Mouse (Mus musculus) embryonic facial prominence, embryonic 15.5 days (tissue): ENCODE measurements at regions not wholly inside any gene's neighbourhood (a gene's known extent, or its start where the extent isn't known, plus 50 kb on each side); places are given as distances from the start of the nearest gene placed in this dataset.

Experiments
- ATAC-seq: fragments of 200-750 bp; cut with Nextera tagmentation; 2 replicates; pipeline ENCODE4 v1.8.0; 2017; ENCODE audit warnings: low read depth, moderate TSS enrichment; ENCODE audit not compliant: insufficient number of reproducible peaks, low FRiP score, low TSS enrichment
- H3K27ac ChIP-seq: fragments of 300-500 bp; sonication (generic); replicated peaks from 2 replicates; pipeline ENCODE4 v1.5.1; 2015; ENCODE audit warnings: mild to moderate bottlenecking, inconsistent platforms
- H3K27me3 ChIP-seq: fragments of 300-500 bp; sonication (generic); 2 replicates; pipeline ENCODE4 v1.6.1; 2015; ENCODE audit warnings: inconsistent platforms
- H3K36me3 ChIP-seq: fragments of 300-500 bp; sonication (generic); 2 replicates; pipeline ENCODE4 v1.6.1; 2015; ENCODE audit warnings: mild to moderate bottlenecking, inconsistent platforms
- H3K4me1 ChIP-seq: fragments of 300-500 bp; sonication (generic); 2 replicates; pipeline ENCODE4 v1.6.1; 2015; ENCODE audit warnings: inconsistent platforms
- H3K4me2 ChIP-seq: fragments of 300-500 bp; sonication (generic); replicated peaks from 2 replicates; pipeline ENCODE4 v1.6.1; 2015; ENCODE audit warnings: mild to moderate bottlenecking, inconsistent platforms
- H3K4me3 ChIP-seq: fragments of 300-500 bp; sonication (generic); replicated peaks from 2 replicates; pipeline ENCODE4 v1.5.1; 2015; ENCODE audit warnings: mild to moderate bottlenecking, inconsistent platforms
- H3K9ac ChIP-seq: fragments of 300-500 bp; sonication (generic); 2 replicates; pipeline ENCODE4 v1.6.1; 2015; ENCODE audit warnings: inconsistent platforms
- H3K9me3 ChIP-seq: fragments of 300-500 bp; sonication (generic); replicated peaks from 2 replicates; pipeline ENCODE4 v1.6.1; 2016; ENCODE audit warnings: inconsistent platforms
- WGBS: fragments of 180-500 bp; shearing (Covaris S2); methylation state at CpG from one replicate; pipeline ENCODE4 v1.1.7; 2015; 5-methylcytosine and 5-hydroxymethylcytosine counted together

DNA sequence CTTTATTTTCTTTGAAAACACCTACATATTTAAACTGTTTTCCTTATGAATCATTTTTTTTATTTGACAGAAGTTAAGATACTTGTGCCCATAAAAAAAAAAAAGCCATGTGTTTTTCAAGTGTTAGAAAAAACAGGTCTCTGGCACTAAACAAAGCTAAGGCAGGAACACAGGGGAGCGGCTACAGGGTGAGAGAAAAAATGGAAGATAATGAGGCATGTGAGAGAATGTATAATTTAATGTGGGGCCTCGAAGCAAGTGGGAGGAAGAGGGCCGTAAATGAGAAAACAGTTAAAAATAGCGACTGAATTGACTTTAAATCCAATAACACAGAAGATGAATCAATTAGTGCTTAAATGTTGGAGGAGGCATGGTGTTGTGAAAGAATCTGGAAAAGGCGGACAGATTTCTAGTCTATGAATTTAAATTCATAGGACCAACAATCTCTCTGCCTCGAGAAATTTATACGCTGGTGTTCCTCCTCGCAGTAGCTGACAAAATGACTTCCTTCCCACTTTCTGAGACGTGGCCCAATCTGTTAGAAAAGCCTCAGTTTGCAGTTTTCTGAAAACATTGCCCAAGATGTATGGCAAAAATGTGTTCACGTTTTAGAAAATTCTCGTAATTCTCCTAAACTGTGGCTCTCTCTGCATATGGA lies 145.4 kb upstream of the Fst start:
- H3K9ac ChIP-seq, result no peak overlapping the region
- no peak overlapping the region for H3K27ac ChIP-seq
- no peaks in the 10 kb centered on the region for H3K9me3 ChIP-seq
- H3K27me3 ChIP-seq, result no peaks in the 10 kb centered on the region
- ATAC-seq, result no peak
- WGBS, result 71% methylated on average over 11 of the region's 11 CpGs
- H3K4me3 ChIP-seq, result no peak overlapping the region
- H3K4me2 ChIP-seq, result no peak overlapping the region
- H3K4me1 ChIP-seq, result no peaks in the 10 kb centered on the region
- no peaks in the 10 kb centered on the region for H3K36me3 ChIP-seq

DNA sequence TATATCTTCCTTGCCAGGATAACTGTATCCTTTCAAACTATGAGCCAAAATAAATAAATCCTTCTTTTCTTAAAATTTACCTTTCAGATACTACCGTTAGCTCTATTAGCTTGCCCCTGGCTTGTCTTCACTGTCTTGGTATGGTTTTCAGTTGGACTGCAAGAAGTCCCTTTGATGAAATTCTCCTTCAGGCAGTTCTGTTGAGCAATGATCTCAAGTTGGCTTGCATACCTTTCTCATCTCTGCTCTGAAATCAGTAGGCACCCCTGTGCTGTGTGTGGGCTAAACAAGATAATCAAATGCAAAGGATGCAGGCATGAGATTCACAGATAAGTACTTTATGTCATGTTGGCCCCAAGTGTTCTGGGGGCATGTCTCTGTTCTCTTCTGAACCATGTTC lies 155.2 kb upstream of the Fst start:
- Histone ChIP-seq H3K4me1 (no peaks in the 10 kb centered on the region), H3K9me3 (no peaks in the 10 kb centered on the region), H3K36me3 (no peaks in the 10 kb centered on the region), H3K4me3 (no peak overlapping the region), H3K4me2 (no peak overlapping the region), H3K9ac (no peak overlapping the region), H3K27ac (no peak overlapping the region), H3K27me3 (no peaks in the 10 kb centered on the region)
- ATAC-seq, result no peak
- 78% methylated on average over 1 of the region's 1 CpGs for whole genome bisulfite sequencing

DNA sequence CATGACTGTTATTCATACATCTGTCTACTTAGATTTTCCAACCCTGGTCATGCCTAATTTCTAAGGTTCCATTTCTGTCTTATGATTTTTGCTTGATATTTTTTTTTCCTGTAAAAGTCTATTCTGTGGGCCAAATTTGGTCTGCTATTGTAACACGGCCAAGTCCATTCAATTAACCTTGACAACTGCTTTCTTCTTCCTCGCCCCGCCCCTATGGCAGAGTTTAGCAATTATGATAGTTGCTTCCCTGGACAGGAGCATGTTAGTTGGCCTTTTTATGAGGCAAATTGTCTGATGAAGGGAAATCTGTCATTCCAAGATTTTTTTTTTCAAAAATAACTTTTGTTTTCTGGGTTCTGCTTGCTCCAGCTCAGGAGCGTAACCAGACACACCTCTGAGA lies 160.7 kb upstream of the Fst start:
- no peak for ATAC-seq
- no peaks in the 10 kb centered on the region for H3K27me3 ChIP-seq
- no peaks in the 10 kb centered on the region for H3K4me1 ChIP-seq
- H3K4me3 ChIP-seq, result no peak overlapping the region
- H3K9me3 ChIP-seq, result no peaks in the 10 kb centered on the region
- no peaks in the 10 kb centered on the region for H3K36me3 ChIP-seq
- no peak overlapping the region for H3K9ac ChIP-seq
- no peak overlapping the region for H3K27ac ChIP-seq
- no peak overlapping the region for H3K4me2 ChIP-seq
- WGBS, result 80% methylated on average over 4 of the region's 4 CpGs

- Histone ChIP-seq H3K9me3 (no peaks in the 10 kb centered on the region), H3K27me3 (no peaks in the 10 kb centered on the region), H3K4me1 (no peaks in the 10 kb centered on the region), H3K27ac (no peak overlapping the region), H3K4me2 (no peak overlapping the region), H3K4me3 (no peak overlapping the region), H3K9ac (no peak overlapping the region), H3K36me3 (no peaks in the 10 kb centered on the region)
- WGBS, result 70% methylated on average over 4 of the region's 4 CpGs
- no peak for ATAC-seq
Measured at GRCm38 (mm10) chr13:114636731-114637130, 178.0 kb upstream of the Fst start.

- WGBS, result 65% methylated on average over 2 of the region's 2 CpGs
- Histone ChIP-seq H3K4me3 (no peak overlapping the region), H3K4me2 (no peak overlapping the region), H3K9me3 (no peaks in the 10 kb centered on the region), H3K9ac (no peak overlapping the region), H3K36me3 (no peaks in the 10 kb centered on the region), H3K27ac (no peak overlapping the region), H3K4me1 (0 out of 2 replicates have a peak, but pooled peaks cover 4% of the 10 kb centered on the region), H3K27me3 (no peaks in the 10 kb centered on the region)
- ATAC-seq, result no peak
Measured at GRCm38 (mm10) chr13:114639531-114639930, 178.5 kb upstream of the Mocs2 start.

DNA sequence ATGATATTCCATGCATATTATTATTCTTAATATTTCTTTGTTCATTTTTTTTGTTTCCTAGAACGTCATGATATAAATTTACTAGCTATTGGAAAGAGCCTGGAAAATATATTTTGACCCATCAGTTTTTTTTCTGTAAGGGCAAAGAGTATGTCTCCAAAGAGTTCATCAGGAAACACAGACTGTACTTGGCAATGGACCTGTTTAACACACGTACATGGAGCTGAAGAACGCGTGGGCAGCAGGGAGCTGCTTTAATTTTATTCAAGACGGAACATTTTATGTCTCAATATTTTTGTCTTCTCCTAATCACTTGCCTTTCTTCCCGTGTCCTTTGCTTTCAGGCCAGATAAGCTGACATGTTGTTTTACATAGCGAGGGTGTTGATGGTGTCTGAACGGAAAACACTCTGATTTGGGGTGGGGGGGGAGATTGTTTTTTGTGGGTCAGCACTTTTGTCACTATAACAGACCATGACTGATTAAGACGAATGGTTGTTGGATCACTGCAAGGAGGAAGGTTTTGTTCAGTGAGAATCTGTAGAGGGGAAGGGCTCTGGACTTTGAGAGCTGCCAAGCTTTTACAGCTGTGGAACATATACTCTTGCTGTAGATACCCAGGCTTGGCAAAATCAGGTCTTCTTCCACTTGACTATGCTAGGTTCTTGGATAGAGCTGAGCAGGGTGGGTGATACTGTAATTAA lies 176.2 kb upstream of the Mocs2 start:
- no peak for ATAC-seq
- Histone ChIP-seq H3K36me3 (no peaks in the 10 kb centered on the region), H3K4me2 (no peak overlapping the region), H3K9ac (no peak overlapping the region), H3K4me3 (no peak overlapping the region), H3K4me1 (0 out of 2 replicates have a peak, but pooled peaks cover 4% of the 10 kb centered on the region), H3K9me3 (no peaks in the 10 kb centered on the region), H3K27ac (no peak overlapping the region), H3K27me3 (no peaks in the 10 kb centered on the region)
- 79% methylated on average over 9 of the region's 9 CpGs for WGBS

GRCm38 (mm10) chr13:114642901-114643491 lies 175.0 kb upstream of the Mocs2 start:
- H3K9me3 ChIP-seq, result no peaks in the 10 kb centered on the region
- H3K4me3 ChIP-seq, result no peak overlapping the region
- WGBS, result 33% methylated on average over 3 of the region's 3 CpGs
- H3K4me1 ChIP-seq, result 0 out of 2 replicates have a peak, but pooled peaks cover 4% of the 10 kb centered on the region
- no peak overlapping the region for H3K4me2 ChIP-seq
- no peak overlapping the region for H3K9ac ChIP-seq
- H3K27me3 ChIP-seq, result no peaks in the 10 kb centered on the region
- ATAC-seq, result no peak
- H3K36me3 ChIP-seq, result no peaks in the 10 kb centered on the region
- no peak overlapping the region for H3K27ac ChIP-seq

GRCm38 (mm10) chr13:114643521-114643920 lies 174.5 kb upstream of the Mocs2 start:
- Histone ChIP-seq H3K9me3 (no peaks in the 10 kb centered on the region), H3K27ac (0 out of 2 replicates have a peak overlapping the region, but pooled peaks have one; percentile 22), H3K36me3 (no peaks in the 10 kb centered on the region), H3K27me3 (no peaks in the 10 kb centered on the region), H3K9ac (no peak overlapping the region), H3K4me1 (0 out of 2 replicates have a peak, but pooled peaks cover 4% of the 10 kb centered on the region), H3K4me3 (no peak overlapping the region), H3K4me2 (peak overlapping the region; percentile 34; the same call in 1 of the 2 replicates)
- WGBS, result 10% methylated on average over 11 of the region's 11 CpGs
- ATAC-seq, result no peak

DNA sequence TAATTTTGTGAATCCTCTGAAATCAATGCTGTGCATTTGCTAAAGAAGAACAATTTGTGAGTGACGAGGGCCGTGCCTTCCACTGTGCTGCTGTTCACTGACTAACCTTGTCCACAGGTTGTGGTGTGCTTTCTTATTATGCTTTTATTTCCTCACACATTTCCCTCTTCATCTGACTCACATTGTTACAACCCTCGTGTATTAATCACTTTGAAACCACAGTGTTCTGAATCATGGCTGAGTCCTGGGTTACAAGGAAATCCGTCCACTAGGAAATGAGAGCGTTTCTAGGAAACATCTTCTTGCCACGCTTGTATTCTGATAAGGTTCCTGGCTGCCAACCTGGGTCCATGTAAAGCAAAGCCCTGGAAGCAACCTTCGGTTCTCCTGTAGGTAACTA lies 163.8 kb upstream of the Mocs2 start:
- Histone ChIP-seq H3K4me3 (no peak overlapping the region), H3K9me3 (no peaks in the 10 kb centered on the region), H3K4me1 (no peaks in the 10 kb centered on the region), H3K4me2 (no peak overlapping the region), H3K27ac (no peak overlapping the region), H3K36me3 (no peaks in the 10 kb centered on the region), H3K27me3 (no peaks in the 10 kb centered on the region), H3K9ac (no peak overlapping the region)
- no peak for ATAC-seq
- WGBS, result 83% methylated on average over 7 of the region's 7 CpGs

GRCm38 (mm10) chr13:114654953-114655586 lies 163.0 kb upstream of the Mocs2 start:
- no peak for ATAC-seq
- H3K4me3 ChIP-seq, result no peak overlapping the region
- H3K27me3 ChIP-seq, result no peaks in the 10 kb centered on the region
- no peak overlapping the region for H3K9ac ChIP-seq
- no peak overlapping the region for H3K27ac ChIP-seq
- WGBS, result 70% methylated on average over 4 of the region's 4 CpGs
- no peaks in the 10 kb centered on the region for H3K4me1 ChIP-seq
- no peaks in the 10 kb centered on the region for H3K36me3 ChIP-seq
- no peak overlapping the region for H3K4me2 ChIP-seq
- H3K9me3 ChIP-seq, result no peaks in the 10 kb centered on the region

DNA sequence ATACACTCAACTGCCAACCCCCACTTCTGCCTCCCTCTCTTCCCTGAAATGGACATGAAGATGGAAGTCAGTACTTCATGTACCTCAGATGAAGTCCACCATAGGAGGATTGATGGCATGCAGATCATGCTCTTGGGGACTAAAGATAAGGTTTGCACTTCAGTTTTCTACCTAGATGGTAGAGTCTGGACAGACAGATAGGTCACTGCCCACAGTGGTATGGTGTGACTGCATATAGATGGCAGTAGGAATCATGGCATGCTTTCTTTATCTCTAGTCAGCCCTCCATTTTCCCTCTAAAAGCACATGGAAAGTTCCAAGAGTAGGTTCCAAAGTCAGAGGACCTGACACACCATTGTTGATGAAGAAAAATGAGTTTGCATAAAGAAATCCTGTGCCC lies 145.6 kb upstream of the Mocs2 start:
- no peaks in the 10 kb centered on the region for H3K4me1 ChIP-seq
- no peak overlapping the region for H3K4me2 ChIP-seq
- H3K9ac ChIP-seq, result no peak overlapping the region
- H3K27ac ChIP-seq, result no peak overlapping the region
- H3K9me3 ChIP-seq, result no peaks in the 10 kb centered on the region
- ATAC-seq, result no peak
- no peaks in the 10 kb centered on the region for H3K27me3 ChIP-seq
- no peaks in the 10 kb centered on the region for H3K36me3 ChIP-seq
- H3K4me3 ChIP-seq, result no peak overlapping the region
